Mouse (Mus musculus) T-cell, adult 2 months (primary cell): ENCODE results near the gene Clp1.

ENCODE experiments used
- DNase-seq: peaks from one replicate; pipeline ENCODE4 v3.0.0; 2022; ENCODE audit warnings: low spot score

The Clp1 gene

GRCm38 (mm10) chr2:84727172-84727858, at the start of gene Clp1:
TSS of gene Clp1 (minus strand) at chr2:84727350.
- DNase-seq: peak; percentile 93

DNA sequence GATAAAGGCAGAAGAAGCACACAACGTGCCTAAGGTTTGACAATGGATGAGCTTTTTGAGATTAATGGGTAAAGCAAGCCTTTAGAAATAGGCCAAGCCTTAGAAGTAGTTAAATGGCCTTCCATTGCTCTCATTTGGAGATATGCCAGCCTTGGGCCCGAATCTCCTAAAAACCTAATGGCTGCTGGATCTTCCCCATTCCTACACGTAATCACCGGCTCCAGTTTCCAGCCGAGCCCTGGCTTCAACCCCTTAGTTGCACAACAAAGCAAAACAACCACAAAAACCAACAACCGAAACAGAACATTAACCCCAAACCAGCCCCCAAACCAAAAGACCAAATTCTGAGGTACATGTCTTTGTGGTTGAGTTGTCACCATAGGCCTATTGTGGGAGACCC, 48.5 kb upstream of the Clp1 start:
- no peak for DNase-seq

GRCm38 (mm10) chr2:84775241-84775640, 48.1 kb upstream of the Clp1 start, which contains the start of gene Serping1:
TSS of gene Serping1 (minus strand) at chr2:84775444.
- no peak for DNase-seq

GRCm38 (mm10) chr2:84774751-84775150, 47.6 kb upstream of the Clp1 start:
- DNase-seq: no peak

GRCm38 (mm10) chr2:84773195-84773594, 46.0 kb upstream of the Clp1 start:
- DNase-seq: no peak

- no peak for DNase-seq
Observed at GRCm38 (mm10) chr2:84772454-84772853, 45.3 kb upstream of the Clp1 start.

DNA sequence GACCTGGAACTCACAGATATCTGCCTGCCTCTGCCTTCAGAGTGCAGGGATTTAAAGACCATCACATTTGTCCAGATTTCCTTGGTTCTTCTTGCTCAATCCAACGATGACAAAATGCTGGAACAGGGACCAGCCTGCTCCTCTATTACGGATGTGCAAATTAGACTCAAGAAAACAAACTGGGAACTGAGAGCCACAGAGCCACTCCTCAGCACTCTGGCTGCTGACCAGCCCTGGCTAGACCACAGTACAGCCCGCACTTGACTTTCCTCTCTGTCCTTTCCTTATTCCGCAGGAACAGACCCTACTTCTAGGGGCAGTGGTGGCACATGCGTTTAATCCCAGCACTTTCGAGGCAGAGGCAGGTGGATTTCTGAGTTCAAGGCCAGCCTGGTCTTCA, 43.4 kb upstream of the Clp1 start:
- DNase-seq: no peak

- DNase-seq: no peak
Observed at GRCm38 (mm10) chr2:84762818-84763217, 35.7 kb upstream of the Clp1 start.

- no peak for DNase-seq
Observed at GRCm38 (mm10) chr2:84762295-84762694, 35.1 kb upstream of the Clp1 start.

DNA sequence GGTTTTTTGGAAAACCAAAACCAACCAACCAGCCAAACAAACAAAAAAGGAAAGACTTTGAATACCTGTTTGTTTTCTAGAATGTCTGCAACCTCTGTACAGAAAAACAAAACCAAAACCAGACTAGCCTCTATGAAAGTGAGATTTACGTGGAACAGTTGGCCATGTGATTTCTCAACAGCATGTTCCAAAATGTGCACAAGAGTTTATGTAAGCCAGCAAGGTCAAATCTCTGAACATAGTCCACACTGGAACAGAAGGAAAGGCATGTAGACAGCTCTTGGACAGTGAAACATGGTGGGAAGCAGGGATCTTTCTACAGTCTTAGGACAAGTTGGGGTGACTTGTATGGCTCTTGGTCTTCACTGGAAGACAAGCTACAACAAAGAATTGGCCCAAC, 34.7 kb upstream of the Clp1 start:
- no peak for DNase-seq

- DNase-seq: no peak
Observed at GRCm38 (mm10) chr2:84761309-84761708, 34.2 kb upstream of the Clp1 start.

DNA sequence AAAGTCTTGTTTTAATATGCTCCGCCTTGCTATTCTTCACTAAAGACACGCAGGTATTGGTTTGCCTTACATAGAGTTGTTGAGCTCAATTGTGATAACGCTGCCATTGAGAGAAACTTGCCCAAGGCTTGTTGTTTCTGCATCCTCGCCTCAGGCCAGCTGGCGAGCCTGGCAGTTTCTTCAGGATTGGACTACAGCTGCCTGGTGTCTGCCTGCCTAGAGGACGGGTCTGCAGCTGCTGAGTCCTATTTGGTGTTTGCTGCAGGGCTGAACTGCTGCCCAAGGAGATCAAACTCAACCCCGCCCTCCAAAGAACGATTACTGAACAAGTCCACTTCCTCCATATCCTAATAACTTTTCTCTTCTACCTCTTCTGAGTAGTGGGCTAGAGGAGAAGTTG, 33.6 kb upstream of the Clp1 start:
- DNase-seq: no peak

DNA sequence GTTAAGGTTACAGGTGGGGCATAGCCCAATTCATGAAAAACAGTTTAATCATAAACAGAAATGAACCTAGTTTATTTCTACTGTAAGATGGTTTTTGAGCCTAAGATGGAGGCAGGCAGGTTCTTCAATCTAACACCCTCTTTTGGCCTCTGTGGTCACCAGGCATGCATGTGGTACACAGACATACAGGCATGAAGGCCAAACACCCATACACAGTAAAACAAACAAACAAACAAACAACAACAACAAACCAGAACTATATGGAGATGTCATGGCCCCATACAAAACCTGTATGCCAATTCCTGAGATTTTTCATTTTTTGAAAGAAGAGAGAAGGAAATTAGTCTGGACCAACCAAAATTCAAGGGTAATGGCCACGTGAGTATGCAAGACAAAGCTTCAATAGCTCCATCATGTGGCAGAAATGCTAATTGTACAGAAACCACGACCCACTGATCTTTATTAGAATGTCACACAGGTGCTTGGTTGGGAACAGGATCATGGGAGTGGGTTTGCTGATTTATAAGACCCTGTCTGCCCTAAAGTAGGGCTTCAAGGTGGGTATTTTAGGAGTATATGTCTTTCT, 31.5 kb upstream of the Clp1 start:
- no peak for DNase-seq

DNA sequence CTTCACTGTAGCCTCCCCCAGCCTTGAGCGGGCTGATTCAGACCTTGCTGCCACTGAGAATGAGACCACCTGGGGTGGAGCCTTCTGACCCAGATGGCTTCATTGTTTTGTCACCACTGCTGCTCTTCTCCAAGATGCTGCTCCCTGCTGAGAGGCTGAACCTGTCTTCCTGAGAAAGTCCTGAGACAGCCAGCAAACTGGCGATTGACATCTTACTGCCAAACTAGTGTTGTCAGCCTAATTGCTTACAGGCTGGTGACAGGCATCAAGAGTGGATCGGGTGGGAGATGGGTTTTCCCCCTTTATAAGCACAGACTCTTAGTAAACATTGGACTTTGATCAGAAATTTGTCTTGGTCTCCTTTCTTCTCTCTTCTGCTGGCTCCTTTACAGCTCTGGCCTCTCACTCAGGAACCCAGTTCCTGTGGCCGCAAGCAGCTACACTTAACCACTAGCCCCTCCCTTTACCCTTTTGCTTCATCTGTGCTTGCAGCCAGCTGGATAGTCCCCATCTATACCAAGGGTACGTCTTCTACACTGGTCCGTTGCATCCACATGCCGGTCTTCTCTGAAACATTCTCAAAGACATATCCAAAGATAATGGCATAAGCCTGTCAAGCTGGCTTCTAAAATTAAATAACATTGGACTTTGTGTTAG, 30.0 kb upstream of the Clp1 start:
- DNase-seq: no peak

GRCm38 (mm10) chr2:84756245-84756644, 29.1 kb upstream of the Clp1 start:
- no peak for DNase-seq

GRCm38 (mm10) chr2:84750115-84750514, 23.0 kb upstream of the Clp1 start:
- DNase-seq: no peak

DNA sequence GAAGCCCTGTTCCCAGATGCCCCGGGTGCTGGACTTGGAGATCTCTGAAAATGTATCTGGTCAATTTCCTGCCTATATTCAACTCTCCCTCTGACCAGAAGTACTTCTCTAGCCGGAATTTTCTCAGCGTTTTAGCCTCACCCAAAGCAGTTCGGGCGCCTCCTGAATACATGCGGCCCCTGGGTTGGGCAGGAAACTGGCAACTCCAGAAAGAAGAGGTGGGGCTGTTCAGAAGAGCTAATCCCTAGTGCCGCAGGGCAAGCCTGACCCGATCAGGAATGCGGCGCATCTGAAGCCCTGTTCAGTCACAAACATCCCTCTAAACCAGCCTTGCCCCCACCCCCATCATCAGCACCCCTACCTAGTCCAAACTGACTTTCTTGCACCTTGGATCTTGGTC, 17.0 kb upstream of the Clp1 start:
- no peak for DNase-seq

DNA sequence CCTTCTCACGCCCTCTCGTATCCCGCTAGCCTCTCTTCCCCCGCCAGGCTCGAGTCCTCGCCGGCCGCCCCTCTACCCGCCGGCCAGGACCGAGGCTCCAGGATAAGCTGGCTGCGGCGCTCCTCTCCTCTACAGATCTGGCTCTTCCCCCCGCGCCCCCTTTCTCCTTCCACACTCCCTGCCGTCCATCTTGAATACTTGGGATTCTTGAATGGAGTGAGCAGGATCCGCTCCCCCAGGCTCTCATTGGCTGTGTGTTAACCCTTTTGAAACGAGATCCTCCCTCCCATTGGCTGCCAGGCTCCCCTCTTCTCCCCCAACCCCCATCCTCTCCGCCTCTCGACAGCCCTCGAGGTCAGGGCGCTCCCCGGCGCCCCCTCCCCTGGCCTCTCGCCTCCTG, 16.4 kb upstream of the Clp1 start, which contains the start of gene Gm19426:
Gm19426 (minus strand) TSS at position 95 of the 400 bp plus-strand sequence.
- no peak for DNase-seq

DNA sequence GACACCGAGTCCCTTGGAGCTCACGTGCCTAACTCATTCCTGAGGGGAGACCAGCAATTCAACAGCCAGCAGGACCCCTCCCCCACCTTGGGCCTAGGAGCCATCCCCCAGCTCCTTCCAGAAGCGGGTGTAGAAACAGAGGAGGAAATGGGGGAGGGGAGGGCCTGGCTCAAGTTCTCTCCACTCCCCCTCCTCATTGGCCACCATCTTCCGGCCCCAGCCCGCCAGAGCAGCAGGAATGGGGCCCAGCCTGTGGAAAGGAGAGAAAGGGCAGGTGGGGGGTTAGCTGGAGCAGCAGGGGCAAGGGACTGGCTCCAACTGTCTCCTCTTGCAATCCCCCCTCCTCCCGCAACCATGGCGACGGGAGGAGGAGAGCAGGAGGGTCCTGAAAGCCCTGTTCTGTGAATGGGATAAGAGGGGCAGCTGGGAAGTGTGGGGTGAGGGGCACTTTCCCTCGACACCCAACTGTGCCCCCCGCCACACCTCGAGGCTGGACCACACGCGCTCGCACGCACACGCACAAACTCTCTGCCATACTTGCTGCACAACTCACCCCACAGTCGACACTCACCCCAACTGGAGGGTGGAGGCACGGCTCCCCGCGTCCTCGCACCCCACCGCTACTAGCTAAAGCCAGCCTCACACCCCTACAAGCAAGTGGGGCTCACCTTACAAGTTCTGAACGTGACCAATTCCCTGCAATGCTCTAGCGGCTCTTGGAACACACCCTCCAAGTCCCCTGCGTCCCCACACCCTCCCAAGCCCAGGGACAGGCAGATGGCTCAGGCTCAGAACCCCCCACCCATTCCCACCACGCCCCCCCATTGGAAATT, 15.5 kb upstream of the Clp1 start:
- no peak for DNase-seq

GRCm38 (mm10) chr2:84741841-84742450, 14.8 kb upstream of the Clp1 start:
- DNase-seq: no peak

DNA sequence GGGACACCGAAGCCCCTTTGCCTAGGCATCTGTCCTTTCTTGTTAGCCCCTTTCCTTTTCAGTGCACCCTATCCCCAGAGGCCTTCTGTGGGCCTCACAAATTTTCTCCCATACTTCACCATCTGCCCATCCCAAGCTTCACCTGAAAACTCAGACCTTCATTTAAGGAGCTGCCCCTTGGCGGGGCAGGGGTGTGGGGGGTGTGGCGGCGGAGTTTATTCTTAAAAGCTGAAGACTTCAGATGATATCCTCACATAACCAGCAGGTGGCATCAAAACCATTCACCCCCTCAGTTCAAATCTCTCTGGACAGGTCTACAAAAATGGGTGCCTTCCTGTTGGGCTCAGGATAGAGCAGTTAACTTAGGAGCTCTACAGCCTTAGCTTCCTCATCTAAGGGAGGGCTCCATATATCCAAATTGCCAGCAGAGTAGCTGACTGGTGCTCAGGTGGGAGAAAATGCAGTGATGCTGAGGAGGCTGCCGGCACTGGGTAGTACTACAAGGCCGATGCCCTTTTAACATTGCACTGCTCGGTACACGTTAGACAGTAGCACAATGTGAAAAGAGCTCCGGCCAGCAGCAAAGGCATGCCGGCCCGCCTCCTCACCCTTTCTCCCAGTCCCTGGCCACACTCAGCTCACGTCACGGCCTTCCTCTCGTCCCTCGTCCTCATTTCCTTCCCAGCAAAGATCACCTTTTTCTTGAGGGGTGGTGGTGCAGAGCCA, 13.6 kb upstream of the Clp1 start:
- no peak for DNase-seq
